Mouse (Mus musculus) heart, adult 2 months (tissue): Measurements from ENCODE around the gene Mrpl1.

ENCODE experiments used
- CTCF ChIP-seq: fragments of 200-600 bp; IDR thresholded peaks from 2 replicates; pipeline ENCODE4 v1.8.1; 2022; ENCODE audit warnings: antibody characterized with exemption, mild to moderate bottlenecking, moderate library complexity
- EP300 ChIP-seq: fragments of 200-500 bp; IDR thresholded peaks from 2 replicates; pipeline ENCODE4 v1.6.1; 2011; ENCODE audit warnings: low read depth, low read length, control low read depth; ENCODE audit not compliant: insufficient read depth
- POLR2A ChIP-seq: fragments of 200-500 bp; IDR thresholded peaks from 2 replicates; pipeline ENCODE4 v1.6.1; 2011; ENCODE audit warnings: mild to moderate bottlenecking, low read depth, low read length, control low read depth; ENCODE audit not compliant: insufficient read depth

GRCm38 (mm10) chr5:96306826-96307225 is 97.5 kb downstream of the Mrpl1 start:
- no peak; the same call in 1 of the 2 replicates for TF ChIP-seq CTCF
- TF ChIP-seq POLR2A = no peak
- no peak for TF ChIP-seq EP300
